Mouse (Mus musculus) adrenal gland, postnatal 4 days (tissue): ENCODE results near the gene Boc. TPM values are rescaled to one million over a fixed set of nuclear protein-coding genes. Genes with fewer than 3 reads are reported as not detected.

ENCODE experiments used
- microRNA-seq: library from miRNA; unstranded; fragments of <30 nt; microRNA quantifications from one replicate; pipeline ENCODE4 v1.2.0, GENCODE M21; 2021
- total RNA-seq, 2 experiments: library from RNA; stranded (reverse); gene quantifications; 2 replicates each; pipeline ENCODE4 v1.2.3; 2021

Gene Boc
- total RNA-seq, 2 experiments from 2014 or later: 42.4 to 49.7 TPM

Small RNA genes lying within 50 kb of the gene (microRNA-seq; reads per million reads assigned to microRNA genes)
- 4.7 reads per million, percentile 13 among the genes with 10 or more reads in this experiment for gene Mir3081

Other genes starting within 250 kb of the Boc start
- gene Sidt1, start 225.7 kb downstream of the Boc start, total RNA-seq: 10 to 100 TPM; 11.7 to 14.1 TPM
- 10 to 100 TPM; 19.9 to 21.3 TPM for gene Spice1, start 211.8 kb downstream of the Boc start, total RNA-seq
- gene Cfap44, start 164.1 kb downstream of the Boc start, total RNA-seq: 1 to 10 TPM; 2.6 to 3.9 TPM
- 10 to 100 TPM; 11.3 to 13.5 TPM for gene Nepro, start 165.4 kb upstream of the Boc start, total RNA-seq
- 10 to 100 TPM; 23.1 to 23.7 TPM for gene Gtpbp8, start 187.5 kb upstream of the Boc start, total RNA-seq
- under 1 TPM; 0.56 to 0.96 TPM for gene Cd200r1, start 206.8 kb upstream of the Boc start, total RNA-seq